Mouse (Mus musculus) E14TG2a.4 (cell line): ENCODE data around the gene Ago1.

Source experiments
- CTCF ChIP-seq: conservative IDR thresholded peaks from 2 replicates; pipeline ENCODE4 v1.5.1; 2014; ENCODE audit warnings: low read length
- NANOG ChIP-seq: IDR thresholded peaks from 2 replicates; pipeline ENCODE4 v1.6.1; 2014; ENCODE audit warnings: borderline replicate concordance, low read length, mixed read lengths
- POU5F1 ChIP-seq: IDR thresholded peaks from 2 replicates; pipeline ENCODE4 v1.6.1; 2014; ENCODE audit warnings: low read length, borderline replicate concordance

GRCm38 (mm10) chr4:126489811-126490210, 21.4 kb upstream of the Ago1 start:
- TF ChIP-seq CTCF: no peak
- TF ChIP-seq POU5F1: no peak
- no peak for TF ChIP-seq NANOG
